ENCODE assay signal across 8 mouse cellular contexts in genomic region chr17:85799865-85800356, GRCm38 (mm10).
DNase-seq lines count a peak whose midpoint lies in the region; ATAC-seq and TF ChIP-seq lines count a peak whose summit lies in the region.

No protein-coding gene starts in this region.

- peak overlapping the region; percentile 10 for H3K4me2 ChIP-seq in liver, embryonic 16.5 days (ENCODE audit: low read depth, low read length)

- ATAC-seq in liver, embryonic 16.5 days (ENCODE audit: low read depth) = no peak

- DNase-seq in left cerebral cortex, adult 2 months (ENCODE audit: extremely low spot score in 1 of 2, low spot score in 2 of 2) = peak in 1 of 2 experiments; percentile 13
- DNase-seq in left cerebral cortex, postnatal 14 days (ENCODE audit: low spot score in 2 of 2) = no peak
- peak; percentile 11 for DNase-seq in heart, postnatal 4 days
- peak; percentile 25 for DNase-seq in yolk sac, embryonic 10.5 days (ENCODE audit: low spot score)
- no peak for DNase-seq in left cerebral cortex, postnatal 25 days (ENCODE audit: low spot score in 2 of 2)
- DNase-seq in cerebellum, adult 18-20 months = no peak

- intact Hi-C loops in left cerebral cortex, adult 2 months (cut with DNase I) = loop anchor here (2.0 to 5.0 kb wide), 3 partner anchors 113 to 313 kb away; no protein-coding TSS in a partner anchor
- intact Hi-C loops in left cerebral cortex, postnatal 14 days (cut with DNase I) = loop anchor here (5.0 to 10.0 kb wide), 3 partner anchors 108 to 315 kb away; no protein-coding TSS in a partner anchor
- intact Hi-C loops in left cerebral cortex, postnatal 25 days (cut with DNase I) = loop anchor here (2.0 to 5.0 kb wide), 4 partner anchors 107 to 313 kb away; no protein-coding TSS in a partner anchor

- WGBS in liver, embryonic 16.5 days (ENCODE audit: insufficient replicate concordance) = under 1% methylated on average over 33 of the region's 34 CpGs

- H3K27ac ChIP-seq in left cerebral cortex, adult 2 months = no peak overlapping the region
- H3K27ac ChIP-seq in brown adipose tissue, adult 24 weeks (replicated peaks; ENCODE audit: low read depth, low read length) = no peak overlapping the region
- H3K27ac ChIP-seq in liver, embryonic 16.5 days (ENCODE audit: low read length) = no peak overlapping the region

- peak overlapping the region; percentile 28 for H3K4me3 ChIP-seq in left cerebral cortex, adult 2 months
- peak overlapping the region; percentile 27 for H3K4me3 ChIP-seq in brown adipose tissue, adult 24 weeks (ENCODE audit: insufficient read depth, low read depth, low read length)
- H3K4me3 ChIP-seq in liver, embryonic 16.5 days (ENCODE audit: low read depth, low read length) = peak overlapping the region; percentile 1

- H3K9me3 ChIP-seq in liver, embryonic 16.5 days (replicated peaks; ENCODE audit: control insufficient read depth, low read length) = no peaks in the 10 kb centered on the region

- no peaks in the 10 kb centered on the region for H3K4me1 ChIP-seq in brown adipose tissue, adult 24 weeks (ENCODE audit: control insufficient read depth, insufficient read depth, insufficient read length, low read length)
- H3K4me1 ChIP-seq in liver, embryonic 16.5 days (ENCODE audit: control insufficient read depth, low read depth, low read length) = no peaks in the 10 kb centered on the region

- peaks cover 48% of the 10 kb centered on the region for H3K27me3 ChIP-seq in liver, embryonic 16.5 days (ENCODE audit: control insufficient read depth, insufficient read depth, low read depth, low read length)

- TF ChIP-seq CTCF in left cerebral cortex, adult 2 months (IDR thresholded peaks at IDR 0.05) = no peak

- H3K36me3 ChIP-seq in liver, embryonic 16.5 days (ENCODE audit: control insufficient read depth, insufficient read depth) = no peaks in the 10 kb centered on the region

- no peak overlapping the region for H3K9ac ChIP-seq in liver, embryonic 16.5 days (ENCODE audit: low read depth, low read length)

Comparison
In these comparisons a context has a peak if more than half of its experiments do, and no peak if none do; other contexts are left out.
1. DNase-seq: peak in heart, postnatal 4 days (single experiment) and yolk sac, embryonic 10.5 days (single experiment); none in left cerebral cortex, postnatal 14 days (0 of 2), left cerebral cortex, postnatal 25 days (0 of 2) and cerebellum, adult 18-20 months (0 of 2).
2. Peak in every context shown above with its lines, with median percentiles within 50 percentile points of each other: H3K4me3 ChIP-seq.